Comparison of ENCODE assay signal across 13 mouse cellular contexts in the genomic region with DNA sequence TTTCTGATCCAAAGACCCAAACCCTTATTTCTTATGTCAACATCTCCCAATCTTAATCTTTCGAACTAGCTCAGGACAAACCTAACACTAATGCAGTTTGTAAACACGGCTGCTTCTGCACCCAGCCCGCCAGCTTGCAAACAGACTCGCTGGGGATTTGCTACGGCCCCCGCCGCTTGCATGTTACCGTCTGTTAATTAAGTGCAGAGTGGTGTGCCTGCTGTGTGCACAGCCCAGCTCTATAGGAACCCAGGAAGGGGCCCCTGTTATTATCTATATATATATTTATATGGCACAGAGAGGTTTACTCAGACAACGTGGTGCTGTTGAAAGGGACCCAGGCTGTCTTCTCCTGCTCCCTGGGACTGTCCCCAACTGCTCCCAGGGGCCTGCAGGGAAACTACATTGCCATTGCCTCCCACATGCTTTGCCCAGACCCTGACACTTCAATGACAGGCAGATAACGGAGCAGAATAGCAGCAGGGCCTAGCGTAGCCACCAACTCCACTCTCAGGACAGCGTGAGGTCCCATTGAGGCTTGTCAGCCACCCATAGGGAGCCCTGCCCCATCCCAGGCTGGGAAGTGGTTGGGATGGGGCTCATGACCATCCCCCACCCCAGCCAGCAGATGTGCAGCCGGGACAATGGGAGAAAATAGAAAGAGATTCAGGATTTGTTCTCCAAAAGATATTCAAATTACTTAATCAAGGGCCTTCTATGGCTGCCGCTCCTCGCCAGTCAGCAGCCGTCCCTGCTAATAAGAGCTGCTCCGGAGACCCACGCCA.
DNase-seq lines count a peak whose midpoint lies in the region; ATAC-seq and TF ChIP-seq lines count a peak whose summit lies in the region.
"Had no signal": no experiment of that assay in that cellular context is flagged by ENCODE, and none has a peak within 500 bp of the region (broad histone marks: within the 10 kb centered on the region; RNA-seq: fewer than 3 reads in every experiment).

No protein-coding gene starts in this region.

- peaks cover 50% of the 10 kb centered on the region for H3K4me1 ChIP-seq in hindbrain, embryonic 10.5 days (replicated peaks)
- no peaks in the 10 kb centered on the region for H3K4me1 ChIP-seq in hindbrain, postnatal 0 days (ENCODE audit: insufficient read depth, low read length)
- H3K4me1 ChIP-seq in forebrain, embryonic 13.5 days: peaks cover 46% of the 10 kb centered on the region
- H3K4me1 ChIP-seq in hindbrain, embryonic 15.5 days (replicated peaks): peaks cover 50% of the 10 kb centered on the region

- no peaks in the 10 kb centered on the region for H3K36me3 ChIP-seq in hindbrain, embryonic 10.5 days
- H3K36me3 ChIP-seq in hindbrain, postnatal 0 days (ENCODE audit: insufficient read depth, low read length): no peaks in the 10 kb centered on the region
- H3K36me3 ChIP-seq in forebrain, embryonic 13.5 days (ENCODE audit: poor library complexity, severe bottlenecking): no peaks in the 10 kb centered on the region
- no peaks in the 10 kb centered on the region for H3K36me3 ChIP-seq in hindbrain, embryonic 15.5 days

- no peak overlapping the region for H3K9ac ChIP-seq in hindbrain, postnatal 0 days (replicated peaks; ENCODE audit: low read length)
- 0 out of 2 replicates have a peak overlapping the region, but pooled peaks have one; percentile 34 for H3K9ac ChIP-seq in forebrain, embryonic 13.5 days
- H3K9ac ChIP-seq in hindbrain, embryonic 15.5 days: no peak overlapping the region
- H3K9ac ChIP-seq: liver, embryonic 14.5 days had no signal

- H3K9me3 ChIP-seq in hindbrain, embryonic 10.5 days: no peaks in the 10 kb centered on the region
- H3K9me3 ChIP-seq in hindbrain, postnatal 0 days (ENCODE audit: low read length): no peaks in the 10 kb centered on the region
- H3K9me3 ChIP-seq in forebrain, embryonic 13.5 days (replicated peaks): no peaks in the 10 kb centered on the region
- H3K9me3 ChIP-seq in hindbrain, embryonic 15.5 days: no peaks in the 10 kb centered on the region

- TF ChIP-seq CTCF in hindbrain, postnatal 0 days (IDR thresholded peaks at IDR 0.05; ENCODE audit: low read depth): no peak

- H3K27ac ChIP-seq in hindbrain, embryonic 10.5 days: peak overlapping the region; percentile 72
- H3K27ac ChIP-seq in hindbrain, postnatal 0 days: no peak overlapping the region
- H3K27ac ChIP-seq in forebrain, embryonic 13.5 days: peak overlapping the region; percentile 78
- H3K27ac ChIP-seq in hindbrain, embryonic 15.5 days (replicated peaks): peak overlapping the region; percentile 45
- H3K27ac ChIP-seq: layer of hippocampus, adult 2 months; liver, embryonic 14.5 days had no signal

- H3K27me3 ChIP-seq in hindbrain, embryonic 10.5 days (ENCODE audit: insufficient read depth, poor library complexity, severe bottlenecking): peaks cover 32% of the 10 kb centered on the region; the same call in 1 of the 2 replicates
- 0 out of 2 replicates have a peak, but pooled peaks cover 5% of the 10 kb centered on the region for H3K27me3 ChIP-seq in hindbrain, postnatal 0 days (ENCODE audit: insufficient read depth, low read length)
- no peaks in the 10 kb centered on the region for H3K27me3 ChIP-seq in forebrain, embryonic 13.5 days
- no peaks in the 10 kb centered on the region for H3K27me3 ChIP-seq in hindbrain, embryonic 15.5 days

- 24% methylated on average over 18 of the region's 18 CpGs for WGBS in hindbrain, embryonic 10.5 days
- 29% methylated on average over 18 of the region's 18 CpGs for WGBS in hindbrain, postnatal 0 days
- WGBS in forebrain, embryonic 13.5 days: 14% methylated on average over 18 of the region's 18 CpGs
- 23% methylated on average over 18 of the region's 18 CpGs for WGBS in hindbrain, embryonic 15.5 days

- H3K4me3 ChIP-seq in hindbrain, embryonic 10.5 days: no peak overlapping the region; the same call in 1 of the 2 replicates
- H3K4me3 ChIP-seq in hindbrain, postnatal 0 days (ENCODE audit: low read length): no peak overlapping the region
- no peak overlapping the region for H3K4me3 ChIP-seq in forebrain, embryonic 13.5 days
- H3K4me3 ChIP-seq in hindbrain, embryonic 15.5 days: no peak overlapping the region
- H3K4me3 ChIP-seq: layer of hippocampus, adult 2 months had no signal

- DNase-seq in hindbrain, embryonic 10.5 days (ENCODE audit: low spot score): peak; percentile 30
- no peak for DNase-seq in hindbrain, postnatal 0 days (ENCODE audit: low spot score)
- no peak for DNase-seq in spleen, adult 12 weeks (ENCODE audit: low spot score)
- no peak for DNase-seq in kidney, postnatal 4 days
- no peak for DNase-seq in cerebellum, adult 8-10 months
- DNase-seq: adrenal gland, adult 8-10 months; kidney, adult 8-10 months; right cerebral cortex, postnatal 14 days; thymus, postnatal 14 days had no signal

- no peak for ATAC-seq in hindbrain, postnatal 0 days
- peak; percentile 87 for ATAC-seq in forebrain, embryonic 13.5 days
- ATAC-seq in hindbrain, embryonic 15.5 days (ENCODE audit: low FRiP score, low read depth): no peak

- no peak overlapping the region for H3K4me2 ChIP-seq in hindbrain, postnatal 0 days (ENCODE audit: low read depth, low read length)
- H3K4me2 ChIP-seq in forebrain, embryonic 13.5 days: peak overlapping the region; percentile 28
- no peak overlapping the region for H3K4me2 ChIP-seq in hindbrain, embryonic 15.5 days
